Mouse (Mus musculus) ES-CJ7 (cell line): ENCODE data around the gene Patj.

Experiments used
- DNase-seq: peaks from one replicate; pipeline ENCODE4 v3.0.0; 2011; ENCODE audit warnings: low read depth, low spot score

The Patj gene

DNA sequence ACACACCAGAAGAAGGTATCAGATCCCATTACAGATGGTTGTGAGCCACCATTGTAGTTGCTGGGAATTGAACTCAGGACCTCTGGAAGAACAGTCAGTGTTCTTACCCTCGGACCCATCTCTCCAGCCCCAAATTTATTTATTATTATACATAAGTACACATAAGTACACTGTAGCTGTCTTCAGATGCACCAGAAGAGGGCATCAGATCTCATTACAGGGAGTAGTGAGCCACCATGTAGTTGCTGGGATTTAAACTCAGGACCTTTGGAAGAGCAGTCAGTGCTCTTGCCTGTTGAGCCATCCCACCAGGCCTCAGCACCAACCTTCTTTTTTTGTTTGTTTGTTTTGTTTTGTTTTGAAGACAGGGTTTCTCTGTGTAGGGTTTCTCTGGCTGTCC, 329.1 kb downstream of the Patj start:
- peak; percentile 55 for DNase-seq

DNA sequence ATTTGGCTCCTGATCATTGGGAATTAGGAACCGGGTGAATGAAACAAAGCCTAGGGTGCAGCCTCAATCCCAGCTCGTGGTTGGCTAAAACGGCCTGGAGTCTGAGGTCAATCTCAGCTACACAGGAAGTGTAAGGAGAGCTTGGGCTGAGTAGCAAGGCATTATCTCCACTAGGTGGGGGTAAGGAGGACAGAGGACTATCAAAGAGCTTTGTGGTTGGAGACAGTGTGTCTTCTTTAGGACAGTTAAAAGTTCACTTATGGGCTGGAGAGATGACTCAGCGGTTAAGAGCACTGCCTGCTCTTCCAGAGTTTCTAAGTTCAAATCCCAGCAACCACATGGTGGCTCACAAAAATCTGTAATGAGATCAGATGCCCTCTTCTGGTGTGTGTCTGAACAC, 329.9 kb downstream of the Patj start:
- DNase-seq: peak; percentile 98

DNA sequence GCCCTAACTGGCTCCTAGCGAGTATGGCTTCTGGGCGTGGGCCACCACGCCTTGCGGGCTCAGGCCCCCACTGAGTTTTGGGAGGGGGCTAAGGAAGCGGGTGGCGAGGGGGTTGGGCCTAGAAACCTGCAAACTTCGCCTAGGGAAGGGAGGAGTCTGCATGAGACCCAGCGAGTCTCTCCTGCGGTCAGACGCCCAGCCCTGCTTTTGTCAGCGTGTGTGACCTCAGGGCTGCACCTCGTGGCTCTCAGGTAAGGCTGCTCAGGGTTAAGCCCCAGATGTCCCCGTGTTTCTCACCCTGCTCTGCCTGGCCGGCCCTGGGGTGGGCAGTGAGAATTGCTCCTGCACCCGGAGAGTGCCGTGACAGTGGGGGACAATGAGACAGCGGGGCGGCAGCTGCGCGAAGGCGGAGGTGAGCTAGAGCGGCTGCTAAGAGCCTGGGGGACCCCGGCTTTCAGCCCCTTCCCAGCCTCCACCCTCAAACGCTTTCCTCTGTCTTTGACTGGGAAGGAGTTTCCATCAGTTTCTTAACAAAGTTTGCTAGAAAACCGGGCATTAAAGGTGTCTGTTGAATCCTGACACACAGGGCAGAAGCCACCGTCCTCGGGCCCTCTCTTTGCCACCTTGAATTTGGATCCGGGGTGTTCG, 331.1 kb downstream of the Patj start, which contains the start of gene L1td1:
Gene L1td1 (plus strand): TSS at position 145 of the 648 bp plus-strand sequence.
- peak; percentile 94 for DNase-seq

DNA sequence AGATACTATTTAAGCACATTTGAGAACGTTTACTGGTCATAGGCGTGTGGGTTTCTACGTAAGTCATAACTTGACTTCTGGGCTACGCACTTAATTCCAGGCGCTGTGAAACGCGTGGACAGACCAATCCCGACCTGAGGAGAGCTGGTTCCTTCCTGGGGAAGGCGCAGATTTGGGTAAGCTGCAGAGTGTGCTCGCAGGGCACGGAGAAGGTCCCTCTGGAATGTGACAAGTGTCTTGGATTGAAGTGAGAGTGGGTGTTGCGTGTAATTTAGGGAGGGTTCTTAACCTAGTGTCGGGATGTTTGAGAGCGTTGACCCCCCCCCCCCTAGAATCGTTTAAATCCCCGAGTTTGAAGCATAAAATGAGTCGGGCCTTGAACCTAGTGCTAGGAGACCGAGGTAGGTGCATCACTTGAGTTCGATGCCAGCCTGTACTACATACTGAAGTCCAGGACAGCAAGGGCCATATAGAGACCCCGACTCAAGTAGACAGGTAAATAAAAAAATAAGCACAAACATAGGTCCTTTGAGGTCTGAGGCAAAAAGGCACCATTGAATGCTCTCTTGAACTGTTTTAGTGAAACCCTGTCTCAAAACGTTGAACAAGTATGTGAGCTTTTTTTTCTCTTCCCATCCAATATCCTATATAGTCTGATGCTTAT, 331.8 kb downstream of the Patj start:
- peak; percentile 60 for DNase-seq

DNA sequence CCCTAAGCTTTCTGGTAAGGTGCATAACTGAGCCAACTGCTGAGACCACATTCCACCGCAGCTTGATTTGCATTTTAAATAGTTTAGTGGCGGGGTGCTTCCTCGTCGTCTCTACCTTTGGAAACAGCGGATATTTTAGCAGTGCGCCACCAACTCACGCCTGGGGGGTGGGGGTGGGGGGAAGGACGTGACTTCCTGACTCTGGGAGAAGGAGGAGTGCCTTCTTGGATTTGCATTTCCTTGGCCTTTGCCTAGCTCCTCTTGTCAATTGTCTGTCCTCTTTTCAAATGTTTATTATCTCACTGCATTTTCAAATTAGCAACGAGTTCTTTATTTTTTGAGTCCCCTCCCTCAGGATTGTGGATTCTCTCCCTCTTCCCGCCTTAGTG, 332.4 kb downstream of the Patj start:
- peak; percentile 96 for DNase-seq

DNA sequence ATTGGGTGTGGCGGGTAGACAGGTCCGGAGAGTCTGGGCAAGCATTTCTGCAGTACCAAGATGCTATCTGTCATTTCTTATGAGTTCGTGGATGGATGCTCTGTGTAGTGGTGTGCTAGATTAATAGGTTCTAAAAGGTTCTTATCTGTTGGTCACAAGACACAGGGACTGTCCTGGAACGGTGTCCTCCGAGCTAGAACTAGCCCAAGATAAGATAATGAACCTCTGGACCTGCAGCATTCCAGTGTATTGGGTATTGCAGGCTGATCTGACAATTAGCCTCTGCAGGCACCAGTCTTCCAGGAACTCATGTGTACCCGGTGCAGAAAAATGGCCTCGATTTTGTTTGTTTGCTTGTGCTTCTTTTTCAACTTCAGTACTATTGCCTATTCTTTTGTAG, 333.1 kb downstream of the Patj start:
- no peak for DNase-seq

DNA sequence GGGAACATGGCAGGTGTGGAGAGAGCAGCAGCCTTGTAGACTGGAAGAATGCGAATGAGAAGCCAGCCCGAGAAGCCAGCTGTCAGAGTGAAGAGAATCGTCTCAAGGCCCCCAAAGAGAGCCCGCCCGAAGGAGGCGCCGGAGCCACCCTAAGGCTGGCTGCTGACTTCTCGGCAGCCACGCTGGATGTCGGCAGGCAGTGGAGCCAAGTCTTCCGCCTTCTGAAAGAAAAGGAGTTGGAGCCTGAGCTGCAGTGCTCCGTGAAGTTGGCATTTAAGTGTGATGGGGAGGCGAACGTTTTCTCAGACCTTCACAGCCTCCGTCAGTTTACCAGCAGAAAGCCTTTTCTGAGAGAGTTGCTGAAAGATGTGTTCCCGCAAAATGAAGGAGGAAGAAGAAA, 338.1 kb downstream of the Patj start:
- DNase-seq: no peak

DNA sequence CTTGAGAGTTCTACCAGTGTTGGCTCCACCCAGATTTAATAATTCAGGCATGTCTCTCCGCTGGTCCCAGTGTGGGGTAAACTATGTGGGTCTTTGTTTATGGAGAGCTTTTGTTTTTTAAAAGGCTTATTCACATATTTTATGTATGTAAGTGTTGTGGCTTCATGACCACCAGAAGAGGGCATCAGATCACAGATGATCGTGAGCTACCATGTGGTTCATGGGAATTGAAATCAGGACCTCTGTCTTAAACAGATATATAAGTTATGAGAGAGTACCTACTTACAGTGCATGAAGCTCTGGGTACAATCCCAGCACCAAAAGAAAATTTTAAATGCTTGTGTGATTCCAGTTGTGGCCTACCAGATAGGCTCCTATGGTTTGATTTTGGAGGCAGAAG, 344.2 kb downstream of the Patj start:
- no peak for DNase-seq

DNA sequence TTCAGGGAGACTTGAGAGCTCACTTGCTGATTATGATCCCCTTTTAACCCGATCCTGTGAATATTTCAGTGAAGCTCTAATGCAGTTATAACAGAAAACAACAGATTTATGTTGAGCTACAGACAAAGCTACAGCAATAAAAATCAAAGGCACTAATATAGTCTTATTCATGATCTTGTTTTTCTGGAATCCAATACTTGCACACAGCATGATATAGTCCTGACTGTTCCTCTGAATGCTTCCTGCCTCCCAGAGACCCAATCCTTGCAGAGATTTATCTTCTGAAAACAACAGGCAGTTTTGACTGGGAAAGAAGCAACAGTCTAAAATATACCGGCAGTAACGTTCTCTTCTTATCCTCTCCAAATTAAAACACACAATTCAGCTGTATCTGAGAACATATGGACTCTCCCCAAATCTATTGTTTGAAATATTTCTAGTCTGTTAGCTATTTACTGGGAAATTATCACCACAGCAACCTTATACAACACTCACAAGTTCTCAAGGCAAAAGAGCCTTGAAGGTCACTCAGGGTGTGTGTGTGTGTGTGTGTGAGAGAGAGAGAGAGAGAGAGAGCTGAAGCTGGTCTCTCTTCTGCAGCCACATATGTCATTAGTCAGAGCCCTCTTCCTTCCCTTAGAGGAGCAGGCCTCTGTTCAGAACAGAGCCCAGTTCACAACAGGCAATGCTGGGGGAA, 347.8 kb downstream of the Patj start:
- DNase-seq: no peak

DNA sequence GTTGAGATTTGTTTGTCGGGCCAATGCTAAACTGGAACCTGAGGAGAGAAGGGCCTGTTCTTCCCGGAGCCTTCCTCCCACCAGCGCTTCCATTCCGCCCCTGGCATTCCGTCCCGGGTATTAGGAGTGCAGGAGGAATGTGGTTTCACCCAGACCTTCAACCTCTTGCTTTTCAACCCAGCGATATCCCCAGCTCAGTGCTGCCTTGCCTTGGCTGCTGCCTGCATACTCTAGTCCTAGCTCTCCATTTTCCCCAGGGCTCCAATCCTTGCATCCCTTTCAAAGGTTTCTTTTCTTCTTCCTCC, 348.3 kb downstream of the Patj start:
- peak; percentile 63 for DNase-seq

DNA sequence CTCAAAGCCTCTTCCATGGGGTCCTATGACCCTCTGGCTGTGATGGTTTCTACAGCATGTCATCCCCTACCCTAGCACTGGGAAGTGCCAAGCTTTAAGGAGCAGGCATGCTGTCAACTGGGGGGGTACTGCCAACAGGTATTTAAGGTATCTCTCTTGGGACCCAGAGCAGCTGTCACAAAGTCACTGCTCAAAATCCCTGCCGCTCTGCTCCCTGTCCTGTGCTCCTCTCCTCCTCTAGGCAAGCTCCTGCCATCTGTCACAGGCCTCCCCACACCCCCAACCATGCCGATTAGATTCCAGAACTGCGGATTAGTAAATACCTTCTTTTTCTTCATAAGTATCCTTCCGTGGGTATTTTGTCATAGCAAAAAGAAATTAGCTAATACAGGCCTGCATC, 358.9 kb downstream of the Patj start:
- DNase-seq: no peak

DNA sequence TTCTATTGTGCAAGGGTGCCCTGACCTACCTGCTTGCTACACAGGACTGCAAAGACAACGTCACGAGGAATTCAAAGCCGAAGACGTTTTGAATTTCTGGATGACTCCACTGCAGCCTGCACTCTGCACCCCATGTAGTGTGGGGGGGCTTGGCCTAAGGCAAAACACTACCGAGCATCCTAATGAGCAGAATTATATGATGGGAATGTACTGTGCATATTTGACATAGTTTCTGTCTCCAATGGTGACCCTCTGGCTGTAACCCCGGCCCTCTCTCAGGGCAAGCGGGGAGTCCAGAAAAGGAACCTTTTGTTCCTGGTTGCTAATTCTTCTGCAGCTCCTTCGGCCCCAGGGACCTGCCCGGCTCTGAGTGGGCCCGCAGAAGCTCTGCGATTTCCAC, 360.6 kb downstream of the Patj start:
- no peak for DNase-seq

DNA sequence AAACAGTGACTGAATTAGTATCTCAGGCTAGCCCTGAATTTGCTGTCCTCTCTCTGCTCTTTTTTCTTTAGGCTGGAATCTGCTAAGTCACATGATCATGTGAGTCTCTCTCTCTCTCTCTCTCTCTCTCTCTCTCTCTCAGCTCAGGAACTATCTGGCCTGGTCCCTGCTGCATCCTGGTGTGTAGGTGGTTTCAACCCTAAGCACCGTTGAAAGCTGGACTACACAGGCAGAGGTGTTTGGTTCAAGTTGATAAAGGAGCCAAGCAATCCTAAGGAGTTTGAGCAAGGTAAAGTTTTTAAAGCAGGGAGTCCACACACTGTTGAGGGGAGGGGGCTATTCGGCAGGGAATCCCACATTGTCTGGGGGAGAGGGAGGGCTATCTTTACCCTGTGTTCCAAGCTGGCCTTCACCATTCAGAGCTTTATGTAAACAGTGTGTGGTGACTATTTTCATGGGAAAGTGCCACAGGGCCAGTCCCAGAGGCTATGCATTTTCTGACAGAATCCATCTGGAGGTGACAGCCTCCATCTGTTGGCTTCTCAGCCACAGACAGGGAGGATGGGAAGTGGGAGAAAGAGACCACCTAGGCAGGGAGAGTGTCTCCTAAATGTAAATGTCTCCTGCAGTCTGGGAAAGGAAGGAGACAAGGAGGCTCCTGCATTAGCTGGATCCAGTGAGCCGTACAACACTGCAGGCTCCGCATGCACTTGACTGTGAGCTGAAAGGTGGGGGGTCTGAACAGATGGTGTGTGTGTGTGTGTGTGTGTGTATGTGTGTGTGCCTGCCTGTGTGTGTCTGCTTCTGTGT, 362.6 kb downstream of the Patj start:
- no peak for DNase-seq

DNA sequence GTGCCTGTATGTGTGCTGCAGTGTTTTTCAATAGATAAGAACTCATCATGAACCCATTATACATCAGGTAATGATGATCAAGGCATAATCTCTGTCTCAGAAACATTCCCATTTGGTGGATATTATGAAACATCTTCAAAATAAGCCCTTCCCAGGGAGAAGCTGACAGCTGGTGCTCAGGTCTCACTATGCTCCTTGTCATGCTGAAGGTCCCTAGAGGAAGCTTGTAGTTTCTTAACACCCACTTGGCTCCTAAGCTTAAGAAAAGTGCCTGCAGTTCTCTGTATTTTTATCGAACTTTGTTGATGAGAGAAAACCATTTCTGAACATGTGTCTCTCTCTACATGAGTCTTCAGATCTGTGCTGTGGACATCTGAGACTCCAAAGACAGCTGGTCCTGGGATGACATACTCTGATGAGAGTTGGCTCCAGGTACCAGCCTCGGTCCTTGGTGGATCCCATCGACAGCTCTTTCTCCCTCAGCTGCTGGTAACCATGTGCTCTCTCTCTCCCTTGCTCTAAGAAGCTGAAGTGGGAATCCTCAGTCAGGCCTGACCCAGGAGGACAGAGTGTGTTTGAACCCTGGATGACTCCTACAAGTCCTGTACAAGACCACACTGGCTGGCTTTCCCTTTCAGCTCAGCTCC, 363.4 kb downstream of the Patj start:
- no peak for DNase-seq

DNA sequence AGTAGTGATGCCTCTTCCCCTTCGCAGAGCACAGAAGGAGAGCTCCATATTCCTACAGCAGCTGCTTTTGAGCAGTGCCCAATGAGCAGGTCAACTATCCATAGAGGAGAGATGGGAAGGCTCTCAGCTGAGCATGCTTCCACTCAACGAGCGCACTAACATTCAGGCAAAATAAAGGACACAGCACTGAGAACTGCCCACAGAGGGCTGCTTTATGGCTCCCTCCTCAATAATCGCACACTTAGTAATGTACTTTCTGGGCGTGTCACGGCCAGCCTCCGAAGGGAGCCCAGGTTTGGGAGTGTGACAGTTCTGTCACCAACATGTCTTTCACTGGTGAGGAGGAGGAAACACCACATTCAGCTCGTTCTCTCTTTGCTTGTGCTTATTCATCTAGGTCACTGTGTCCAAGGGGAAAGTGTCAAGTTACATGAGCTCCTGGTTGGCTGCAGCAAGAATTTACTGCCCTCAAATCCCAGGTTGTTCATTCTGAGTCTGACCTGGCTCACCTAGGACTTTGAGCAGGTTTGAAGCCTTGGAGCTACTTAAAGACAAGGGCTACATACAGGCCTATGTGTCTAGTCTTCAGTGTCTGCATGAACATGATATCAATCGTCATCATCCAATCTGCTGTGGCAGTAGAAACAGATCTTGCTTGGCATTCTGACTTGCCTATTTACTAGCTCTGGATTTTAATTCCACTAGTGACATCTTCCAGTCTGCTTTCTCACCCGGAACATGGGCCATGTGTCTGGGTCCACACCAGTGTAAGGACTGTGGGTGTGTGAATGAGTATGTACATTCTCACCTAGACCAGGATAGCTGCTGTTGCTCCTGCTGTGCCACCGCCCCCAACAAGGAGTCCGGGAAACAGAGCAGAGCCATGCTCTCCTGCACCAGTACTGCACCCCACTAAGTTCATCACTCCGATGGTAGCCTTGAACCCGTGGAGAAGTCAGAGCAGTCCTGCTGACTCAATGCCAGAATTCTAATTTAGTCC, 371.8 kb downstream of the Patj start:
- DNase-seq: no peak
